Mouse (Mus musculus) erythroblast, adult 5-6 weeks (primary cell): ENCODE results near the gene Qser1. TPM values are rescaled to one million over a fixed set of nuclear protein-coding genes. Genes with fewer than 3 reads are reported as not detected.

ENCODE experiments used
- total RNA-seq, 2 experiments: library from RNA; stranded (forward) in 1 of 2; stranded (reverse) in 1 of 2; fragments of 150-400 nt in 1 of 2; fragments of 200-764, 138-1000 nt in 1 of 2; gene quantifications; 2 replicates each; pipeline versions ENCODE4 v1.2.3 to v1.2.4; 2015 to 2017; ENCODE audit warnings: low replicate concordance in 2 of 2

Gene Qser1
- total RNA-seq, 2 experiments from 2014 or later = 1.8 to 9.6 TPM

Other genes with a start within 250 kb of the Qser1 start
- 33.0 and 35.5 TPM in 2 replicates for gene Cstf3, start 226.2 kb downstream of the Qser1 start, total RNA-seq (2015; ENCODE audit: low replicate concordance)
- 22.4 and 29.3 TPM in 2 replicates for gene Cstf3, start 226.2 kb downstream of the Qser1 start, total RNA-seq (2017; ENCODE audit: low replicate concordance)
- 2.7 TPM in 1 of 2 replicates, not detected in the other for gene Tcp11l1, start 104.6 kb downstream of the Qser1 start, total RNA-seq (2015; ENCODE audit: low replicate concordance)
- 1.8 and 3.2 TPM in 2 replicates for gene Tcp11l1, start 104.6 kb downstream of the Qser1 start, total RNA-seq (2017; ENCODE audit: low replicate concordance)
- not detected in 2 replicates for gene Pin1rt1, start 100.4 kb downstream of the Qser1 start, total RNA-seq (2015; ENCODE audit: low replicate concordance)
- not detected in 2 replicates for gene Pin1rt1, start 100.4 kb downstream of the Qser1 start, total RNA-seq (2017; ENCODE audit: low replicate concordance)
- 1.9 TPM in 1 of 2 replicates, not detected in the other for gene Depdc7, start 73.9 kb downstream of the Qser1 start, total RNA-seq (2015; ENCODE audit: low replicate concordance)
- 0.17 TPM in 1 of 2 replicates, not detected in the other for gene Depdc7, start 73.9 kb downstream of the Qser1 start, total RNA-seq (2017; ENCODE audit: low replicate concordance)
- gene Prrg4, start 33.1 kb upstream of the Qser1 start, total RNA-seq (2015; ENCODE audit: low replicate concordance) = 0.84 TPM in 1 of 2 replicates, not detected in the other
- gene Prrg4, start 33.1 kb upstream of the Qser1 start, total RNA-seq (2017; ENCODE audit: low replicate concordance) = not detected in 2 replicates
- 4.8 and 31.3 TPM in 2 replicates for gene Ccdc73, start 51.0 kb upstream of the Qser1 start, total RNA-seq (2015; ENCODE audit: low replicate concordance)
- gene Ccdc73, start 51.0 kb upstream of the Qser1 start, total RNA-seq (2017; ENCODE audit: low replicate concordance) = 5.7 and 14.6 TPM in 2 replicates
- 113 and 128 TPM in 2 replicates for gene Eif3m, start 200.3 kb upstream of the Qser1 start, total RNA-seq (2015; ENCODE audit: low replicate concordance)
- 52.7 and 64.4 TPM in 2 replicates for gene Eif3m, start 200.3 kb upstream of the Qser1 start, total RNA-seq (2017; ENCODE audit: low replicate concordance)